Mouse (Mus musculus) cerebellum, adult 2 months (tissue): ENCODE results near the gene Nr1d1. TPM values are rescaled to one million over a fixed set of nuclear protein-coding genes. Genes with fewer than 3 reads are reported as not detected.
A peak's percentile ranks its signal among the peaks of the same experiment; 100 is the strongest.
"Not testable (repeated sequence)": the region's sequence is repeated elsewhere in the genome, so short reads cannot be mapped to it uniquely, and the experiment has no call there.

ENCODE experiments used
- DNase-seq, 2 experiments: peaks; one replicate each; pipeline ENCODE4 v3.0.0; 2021
- H3K27ac ChIP-seq: fragments of 200-500 bp; 2 replicates; pipeline ENCODE4 v1.5.1; 2012; ENCODE audit warnings: low read length, control low read depth, inconsistent platforms; ENCODE audit not compliant: insufficient read depth
- H3K27me3 ChIP-seq: fragments of 200-500 bp; 2 replicates; pipeline ENCODE4 v1.6.1; 2012; ENCODE audit warnings: inconsistent platforms, mild to moderate bottlenecking, low read length, moderate library complexity; ENCODE audit not compliant: control insufficient read depth, insufficient read depth
- H3K4me1 ChIP-seq: fragments of 200-500 bp; 2 replicates; pipeline ENCODE4 v1.6.1; 2011; ENCODE audit warnings: low read length; ENCODE audit not compliant: control insufficient read depth, insufficient read depth
- H3K4me3 ChIP-seq: fragments of 200-500 bp; replicated peaks from 2 replicates; pipeline ENCODE3; 2011; ENCODE audit warnings: mild to moderate bottlenecking, low read depth, low read length, control low read depth; ENCODE audit not compliant: insufficient read depth
- CTCF ChIP-seq: fragments of 200-500 bp; IDR thresholded peaks from 2 replicates; pipeline ENCODE4 v1.5.1; 2011; ENCODE audit warnings: low read depth, mild to moderate bottlenecking, control low read depth, low read length, moderate library complexity, borderline replicate concordance; ENCODE audit not compliant: insufficient read depth
- POLR2A ChIP-seq: fragments of 200-500 bp; IDR thresholded peaks from 2 replicates; pipeline ENCODE4 v1.6.1; 2011; ENCODE audit warnings: low read length, control low read depth, borderline replicate concordance; ENCODE audit not compliant: insufficient read depth
- WGBS: fragments of 180-500 bp; shearing (Covaris S2); methylation state at CpG from one replicate; pipeline ENCODE4 v1.1.7; 2018; 5-methylcytosine and 5-hydroxymethylcytosine counted together
- polyA plus RNA-seq: library from polyadenylated mRNA; depleted of rRNA; stranded (reverse); fragments of >200 nt; gene quantifications from 2 replicates; pipeline ENCODE4 v1.2.3, GENCODE M21; 2012

The Nr1d1 gene
- polyA plus RNA-seq, 1 experiment, result 144 TPM

DNA sequence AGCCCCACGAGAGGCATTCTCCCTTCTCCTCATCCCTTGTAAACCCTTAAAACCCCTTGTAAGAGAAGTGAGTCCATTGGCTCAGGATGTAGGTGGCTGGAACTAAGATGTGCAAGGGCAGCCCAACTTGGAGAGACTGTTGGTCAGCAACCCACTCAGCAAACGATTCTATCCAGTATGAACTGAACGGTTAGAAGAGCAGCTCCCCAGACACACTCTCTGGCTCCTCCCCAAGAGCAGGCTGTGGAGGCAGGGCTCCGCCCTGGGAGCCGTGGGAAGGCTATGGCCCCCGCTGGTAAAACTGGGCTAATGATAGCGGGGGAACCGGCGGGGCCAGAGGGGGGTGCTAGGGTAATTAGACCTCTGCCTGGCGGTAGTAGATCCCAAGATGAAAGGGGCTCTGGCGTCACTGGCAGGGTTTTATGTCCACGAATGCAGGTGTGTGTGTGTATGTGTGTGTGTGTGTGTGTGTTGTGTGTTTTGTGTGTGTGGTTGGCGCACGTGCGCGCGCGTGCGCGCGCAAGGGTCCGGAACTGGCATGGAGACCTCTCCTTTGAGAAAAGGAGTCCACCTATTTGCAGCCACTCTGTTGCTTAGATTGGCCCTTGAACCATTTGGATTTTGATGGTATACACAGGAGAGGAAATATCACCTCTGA is 34.6 kb downstream of the Nr1d1 start, which contains the start of gene Thra:
Thra (plus strand) TSS at position 246 of the 658 bp plus-strand sequence.
- TF ChIP-seq CTCF (no peak), POLR2A (peak; percentile 11; the same call in 1 of the 2 replicates)
- H3K27me3 ChIP-seq, result no peaks in the 10 kb centered on the region
- 2% methylated on average over 22 of the region's 22 CpGs for WGBS
- peak within 1 kb of the TSS; percentile 66 for H3K27ac ChIP-seq
- peak; percentile 71 to 74 for DNase-seq
- peaks cover 19% of the 10 kb centered on the region for H3K4me1 ChIP-seq
- H3K4me3 ChIP-seq, result peak within 1 kb of the TSS; percentile 80

- WGBS, result 38% methylated on average over 8 of the region's 8 CpGs
Observed at GRCm38 (mm10) chr11:98740026-98740392, 35.1 kb downstream of the Nr1d1 start.

GRCm38 (mm10) chr11:98738925-98739324 is 36.2 kb downstream of the Nr1d1 start:
- H3K27me3 ChIP-seq, result no peaks in the 10 kb centered on the region
- no peak for TF ChIP-seq POLR2A
- no peak for TF ChIP-seq CTCF
- peaks cover 16% of the 10 kb centered on the region for H3K4me1 ChIP-seq
- DNase-seq, result no peak
- H3K27ac ChIP-seq, result no peak overlapping the region
- 52% methylated on average over 9 of the region's 9 CpGs for WGBS
- H3K4me3 ChIP-seq, result no peak overlapping the region

More at GRCm38 (mm10) chr11:98740026-98740392, 35.1 kb downstream of the Nr1d1 start:
- no peak for TF ChIP-seq POLR2A
- no peak for TF ChIP-seq CTCF
- peak overlapping the region; percentile 49; the same call in 1 of the 2 replicates for H3K27ac ChIP-seq
- peak overlapping the region; percentile 80 for H3K4me3 ChIP-seq
- no peaks in the 10 kb centered on the region for H3K27me3 ChIP-seq
- peaks cover 19% of the 10 kb centered on the region for H3K4me1 ChIP-seq
- DNase-seq, result no peak

DNA sequence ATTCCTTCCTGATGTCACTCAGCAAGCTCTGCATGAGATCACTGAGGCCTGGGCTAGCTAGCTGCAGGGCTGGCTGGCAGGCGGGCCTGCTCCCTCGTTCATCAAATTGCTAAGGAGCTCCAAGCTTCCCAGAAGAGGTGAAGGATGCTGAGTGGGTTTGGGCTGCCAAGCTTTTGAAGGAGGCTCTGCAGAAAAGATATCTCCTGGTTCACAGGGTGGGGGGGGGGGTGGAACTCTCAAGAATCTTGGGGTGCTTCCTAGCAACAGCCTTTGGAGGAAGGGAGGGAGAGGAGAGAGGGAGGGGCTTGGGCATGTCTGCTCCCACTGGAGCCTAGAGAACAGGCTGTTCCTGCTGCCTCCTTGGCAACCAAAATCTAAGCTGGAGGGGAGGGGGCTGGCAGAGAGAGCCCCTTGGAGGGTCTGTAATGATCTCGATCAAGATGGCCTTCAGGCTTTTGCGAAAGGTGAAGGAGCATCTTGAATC is 36.7 kb downstream of the Nr1d1 start:
- Histone ChIP-seq H3K27ac (no peak overlapping the region), H3K4me1 (peaks cover 13% of the 10 kb centered on the region; the same call in 1 of the 2 replicates), H3K4me3 (no peak overlapping the region), H3K27me3 (no peaks in the 10 kb centered on the region)
- TF ChIP-seq CTCF (no peak), POLR2A (no peak)
- WGBS, result 49% methylated on average over 4 of the region's 4 CpGs
- peak in 1 of 2 experiments; percentile 28 for DNase-seq

GRCm38 (mm10) chr11:98737220-98737619 is 37.9 kb downstream of the Nr1d1 start:
- not testable (repeated sequence) for H3K27ac ChIP-seq, H3K4me3 ChIP-seq, H3K4me1 ChIP-seq, H3K27me3 ChIP-seq, DNase-seq
- WGBS, result 100% methylated on average over 2 of the region's 2 CpGs

- TF ChIP-seq POLR2A, result no peak
- no peak for TF ChIP-seq CTCF
- Histone ChIP-seq H3K27me3 (no peaks in the 10 kb centered on the region), H3K27ac (no peak overlapping the region), H3K4me3 (no peak overlapping the region), H3K4me1 (peaks cover 9% of the 10 kb centered on the region)
- 76% methylated on average over 1 of the region's 1 CpGs for WGBS
- no peak for DNase-seq
Observed at GRCm38 (mm10) chr11:98736176-98736575, 39.0 kb downstream of the Nr1d1 start.

- H3K4me1 ChIP-seq, result peaks cover 7% of the 10 kb centered on the region
- H3K4me3 ChIP-seq, result no peak overlapping the region
- WGBS, result 83% methylated on average over 4 of the region's 4 CpGs
- TF ChIP-seq CTCF, result no peak
- TF ChIP-seq POLR2A, result no peak
- no peaks in the 10 kb centered on the region for H3K27me3 ChIP-seq
- no peak for DNase-seq
- H3K27ac ChIP-seq, result no peak overlapping the region
Observed at GRCm38 (mm10) chr11:98735111-98735510, 40.0 kb downstream of the Nr1d1 start.

- WGBS, result 75% methylated on average over 3 of the region's 3 CpGs
- no peak overlapping the region for H3K27ac ChIP-seq
- TF ChIP-seq CTCF (0 out of 2 replicates have a peak, but pooled peaks have one; percentile 17), POLR2A (no peak)
- no peak overlapping the region for H3K4me3 ChIP-seq
- H3K4me1 ChIP-seq, result peaks cover 3% of the 10 kb centered on the region
- no peaks in the 10 kb centered on the region for H3K27me3 ChIP-seq
- DNase-seq, result no peak
Observed at GRCm38 (mm10) chr11:98734020-98734419, 41.1 kb downstream of the Nr1d1 start.

DNA sequence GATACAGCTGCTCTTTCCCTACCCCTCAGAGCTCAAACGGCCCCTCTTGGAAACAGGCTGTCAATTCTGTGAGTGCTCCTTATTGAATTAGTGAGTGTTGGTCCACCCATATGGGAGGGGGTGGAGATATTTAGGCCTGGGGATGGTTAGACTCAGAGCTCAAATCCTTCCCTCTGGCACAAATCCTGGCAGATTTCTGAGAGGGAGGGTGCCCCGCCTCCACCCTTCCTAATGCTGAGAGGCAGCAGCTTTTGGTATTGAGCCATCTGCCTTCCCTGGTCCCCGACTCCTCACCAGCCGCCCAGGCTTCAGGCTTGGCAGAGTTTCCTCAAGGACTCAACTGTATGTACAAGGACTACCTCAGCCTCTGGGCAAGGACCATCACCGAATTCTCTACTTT is 44.0 kb downstream of the Nr1d1 start:
- Histone ChIP-seq H3K27me3 (no peaks in the 10 kb centered on the region), H3K4me3 (no peak overlapping the region), H3K4me1 (peaks cover 3% of the 10 kb centered on the region), H3K27ac (peak overlapping the region; percentile 67; the same call in 1 of the 2 replicates)
- TF ChIP-seq CTCF, result no peak
- TF ChIP-seq POLR2A, result no peak
- 5% methylated on average over 5 of the region's 5 CpGs for WGBS
- peak; percentile 57 to 71 for DNase-seq
